Mouse (Mus musculus) brain, embryonic 14.5 days (tissue): Measurements from ENCODE around the gene Slc51b.
A peak's percentile ranks its signal among the peaks of the same experiment; 100 is the strongest.

Experiments used
- CTCF ChIP-seq: fragments of 200-500 bp; IDR thresholded peaks from 2 replicates; pipeline ENCODE4 v1.5.1; 2012; ENCODE audit warnings: inconsistent platforms, mild to moderate bottlenecking, moderate library complexity, borderline replicate concordance; ENCODE audit not compliant: insufficient read depth, insufficient read length; ENCODE audit errors: extremely low read depth
- POLR2A ChIP-seq: fragments of 200-500 bp; IDR thresholded peaks from 2 replicates; pipeline ENCODE4 v1.6.1; 2012; ENCODE audit warnings: mild to moderate bottlenecking, inconsistent platforms, borderline replicate concordance; ENCODE audit not compliant: poor library complexity, insufficient read depth, insufficient read length, severe bottlenecking; ENCODE audit errors: extremely low read depth

DNA sequence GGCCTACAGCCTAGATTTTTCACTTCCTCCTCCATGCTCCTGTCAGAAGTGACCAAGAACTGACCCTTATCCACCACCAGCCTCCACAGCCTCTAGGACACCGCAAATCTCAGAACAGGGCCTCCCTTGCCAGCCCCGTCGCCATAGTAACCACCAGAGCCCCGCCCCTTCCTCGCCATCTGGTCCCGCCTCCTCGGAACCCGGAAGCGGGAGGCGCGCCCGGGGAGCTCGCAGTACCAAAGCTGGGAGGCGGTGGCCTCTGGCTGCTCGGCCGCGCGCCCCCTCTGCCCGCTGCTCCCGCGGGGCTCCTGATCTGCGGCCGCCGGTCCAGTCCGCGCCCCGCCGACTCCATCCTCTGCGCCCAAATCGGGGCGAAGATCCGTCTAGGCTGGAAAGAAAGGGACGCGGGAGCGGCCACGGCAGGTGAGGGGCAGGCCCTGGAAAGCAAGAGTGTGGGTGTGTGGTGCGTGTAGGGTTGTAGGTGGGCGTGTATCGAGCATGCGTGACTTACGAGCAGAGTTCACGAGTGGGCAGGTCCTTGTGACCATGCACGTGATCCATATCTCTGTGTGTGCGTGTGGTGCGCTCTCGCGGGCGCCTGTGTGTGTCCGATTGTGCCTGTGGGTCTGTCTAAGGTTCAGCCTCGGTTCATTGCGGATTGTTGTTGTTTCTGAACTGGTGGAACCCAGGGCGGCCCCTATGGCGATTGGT, 38.1 kb upstream of the Slc51b start, which contains the start of gene Spg21:
- TF ChIP-seq CTCF (no peak), POLR2A (peak; percentile 87)
